Mouse (Mus musculus) ES-E14 (cell line): ENCODE data around the gene Sgo1. TPM values are rescaled to one million over a fixed set of nuclear protein-coding genes. Genes with fewer than 3 reads are reported as not detected.

Experiments
- DNase-seq: peaks from one replicate; pipeline ENCODE4 v3.0.0-alpha.2; 2013; ENCODE audit warnings: low read depth, low spot score
- H3K27ac ChIP-seq: 2 replicates; pipeline ENCODE4 v1.5.1; 2012; ENCODE audit warnings: low read depth, mild to moderate bottlenecking, low read length, moderate library complexity, mixed read lengths; ENCODE audit not compliant: poor library complexity, insufficient read depth, severe bottlenecking
- H3K36me3 ChIP-seq: 2 replicates; pipeline ENCODE4 v1.6.1; 2012; ENCODE audit warnings: mild to moderate bottlenecking, low read length, moderate library complexity, mixed read lengths; ENCODE audit not compliant: control insufficient read depth, poor library complexity, insufficient read depth, severe bottlenecking
- H3K4me1 ChIP-seq, 2 experiments: fragments of 150-350 bp in 1 of 2; sonication (generic) in 1 of 2; 2 replicates each; pipeline ENCODE4 v1.6.1; 2012; ENCODE audit warnings: low read length in 2 of 2, mild to moderate bottlenecking in 1 of 2, mixed read lengths in 1 of 2; ENCODE audit not compliant: control insufficient read depth in 2 of 2, insufficient read depth in 2 of 2, poor library complexity in 1 of 2
- H3K4me3 ChIP-seq, 2 experiments: fragments of 150-350 bp in 1 of 2; sonication (generic) in 1 of 2; 2 replicates each; pipeline ENCODE4 v1.5.1; 2012; ENCODE audit warnings: low read length in 2 of 2, low read depth in 1 of 2, mild to moderate bottlenecking in 1 of 2, mixed read lengths in 1 of 2; ENCODE audit not compliant: insufficient read depth in 1 of 2, poor library complexity in 1 of 2, severe bottlenecking in 1 of 2
- H3K9ac ChIP-seq: 2 replicates; pipeline ENCODE4 v1.6.1; 2012; ENCODE audit warnings: low read depth, mild to moderate bottlenecking, low read length, mixed read lengths; ENCODE audit not compliant: poor library complexity, insufficient read depth, severe bottlenecking
- H3K9me3 ChIP-seq: fragments of 150-350 bp; sonication (generic); 2 replicates; pipeline ENCODE4 v1.6.1; 2012; ENCODE audit warnings: low read depth, mild to moderate bottlenecking, low read length; ENCODE audit not compliant: control insufficient read depth, insufficient read depth
- CHD2 ChIP-seq: IDR thresholded peaks from 2 replicates; pipeline ENCODE4 v1.6.1; 2014; ENCODE audit warnings: mild to moderate bottlenecking, low read depth, low read length, inconsistent platforms
- HCFC1 ChIP-seq: IDR thresholded peaks from 2 replicates; pipeline ENCODE4 v1.6.1; 2012; ENCODE audit warnings: low read length, inconsistent platforms, borderline replicate concordance; ENCODE audit not compliant: insufficient read depth
- MAFK ChIP-seq: IDR thresholded peaks from 2 replicates; pipeline ENCODE4 v1.6.1; 2014; ENCODE audit warnings: mild to moderate bottlenecking, low read depth, low read length, inconsistent platforms; ENCODE audit not compliant: insufficient read depth
- ZC3H11A ChIP-seq: IDR thresholded peaks from 2 replicates; pipeline ENCODE4 v1.6.1; 2012; ENCODE audit warnings: low read depth, mild to moderate bottlenecking, inconsistent platforms, low read length, borderline replicate concordance
- ZNF384 ChIP-seq: IDR thresholded peaks from 2 replicates; pipeline ENCODE4 v1.6.1; 2012; ENCODE audit warnings: low read depth, low read length, inconsistent platforms
- in situ Hi-C, 2 experiments: fragments of 600-800 bp; cut with MboI; formaldehyde crosslinking; loops; one replicate each; pipeline ENCODE4 v1.15.1; 2025; ENCODE audit warnings: low sequenced_read_pairs in 2 of 2, inconsistent platforms in 1 of 2; ENCODE audit not compliant: unreplicated experiment in 2 of 2
- total RNA-seq: library from RNA; depleted of rRNA; stranded (reverse); fragments of 300-350 nt; gene quantifications from 2 replicates; pipeline ENCODE4 v1.2.3, GENCODE M21; 2012

Sgo1 gene
- total RNA-seq, 1 experiment = 26.5 TPM

- Histone ChIP-seq H3K4me3 (no peak overlapping the region), H3K9ac (no peak overlapping the region), H3K27ac (no peak overlapping the region), H3K36me3 (peaks cover 22% of the 10 kb centered on the region), H3K9me3 (no peaks in the 10 kb centered on the region), H3K4me1 (peaks cover 0 to 5% of the 10 kb centered on the region in 2 experiments; a peak in 1 of 4 replicates)
- TF ChIP-seq ZC3H11A (no peak), CHD2 (no peak), HCFC1 (no peak), ZNF384 (no peak)
- in situ Hi-C loops = no loop called here
- no peak for DNase-seq
Measured at GRCm38 (mm10) chr17:53655959-53656358, 33.2 kb downstream of the Sgo1 start.

- Histone ChIP-seq H3K36me3 (peaks cover 23% of the 10 kb centered on the region), H3K9ac (no peak overlapping the region), H3K9me3 (no peaks in the 10 kb centered on the region), H3K27ac (no peak overlapping the region), H3K4me3 (no peak overlapping the region), H3K4me1 (peaks cover 0 to 5% of the 10 kb centered on the region in 2 experiments; a peak in 1 of 4 replicates)
- no peak for TF ChIP-seq ZC3H11A
- TF ChIP-seq CHD2 = no peak
- no peak for TF ChIP-seq HCFC1
- no peak for TF ChIP-seq MAFK
- no peak for TF ChIP-seq ZNF384
- no peak for DNase-seq
- in situ Hi-C loops = no loop called here
Measured at GRCm38 (mm10) chr17:53655081-53655480, 34.1 kb downstream of the Sgo1 start.

GRCm38 (mm10) chr17:53654596-53654995 lies 34.5 kb downstream of the Sgo1 start:
- in situ Hi-C loops = no loop called here
- TF ChIP-seq HCFC1 (no peak), CHD2 (no peak), ZNF384 (no peak), MAFK (no peak), ZC3H11A (no peak)

GRCm38 (mm10) chr17:53650251-53650661 lies 38.9 kb downstream of the Sgo1 start:
- Histone ChIP-seq H3K4me1 (no peaks in the 10 kb centered on the region), H3K4me3 (no peak overlapping the region), H3K9ac (no peak overlapping the region), H3K27ac (no peak overlapping the region), H3K9me3 (no peaks in the 10 kb centered on the region), H3K36me3 (peaks cover 12% of the 10 kb centered on the region)
- TF ChIP-seq MAFK (no peak), ZC3H11A (no peak), HCFC1 (no peak), ZNF384 (no peak), CHD2 (no peak)
- in situ Hi-C loops = no loop called here
- no peak for DNase-seq

More at GRCm38 (mm10) chr17:53654596-53654995, 34.5 kb downstream of the Sgo1 start:
- no peaks in the 10 kb centered on the region for H3K9me3 ChIP-seq
- peaks cover 0 to 5% of the 10 kb centered on the region in 2 experiments; a peak in 1 of 4 replicates for H3K4me1 ChIP-seq
- no peak overlapping the region for H3K4me3 ChIP-seq
- no peak overlapping the region for H3K27ac ChIP-seq
- no peak for DNase-seq
- peaks cover 21% of the 10 kb centered on the region for H3K36me3 ChIP-seq
- no peak overlapping the region for H3K9ac ChIP-seq

GRCm38 (mm10) chr17:53643360-53643759 lies 45.8 kb downstream of the Sgo1 start:
- Histone ChIP-seq H3K9ac (no peak overlapping the region), H3K4me1 (0 out of 4 replicates have a peak, but pooled peaks cover 0 to under 1% of the 10 kb centered on the region in 2 experiments), H3K27ac (no peak overlapping the region), H3K4me3 (no peak overlapping the region), H3K9me3 (no peaks in the 10 kb centered on the region), H3K36me3 (peaks cover 12% of the 10 kb centered on the region)
- in situ Hi-C loops = no loop called here
- DNase-seq = no peak
- no peak for TF ChIP-seq CHD2
- TF ChIP-seq MAFK = no peak
